Mouse (Mus musculus) limb, embryonic 12.5 days (tissue): Measurements from ENCODE around the gene Bhlhe41. TPM values are rescaled to one million over a fixed set of nuclear protein-coding genes. Genes with fewer than 3 reads are reported as not detected.

ENCODE experiments used
- ATAC-seq: fragments of 200-750 bp; cut with Nextera tagmentation; 2 replicates; pipeline ENCODE4 v1.8.0; 2017; ENCODE audit warnings: low read depth, moderate TSS enrichment; ENCODE audit not compliant: insufficient number of reproducible peaks, insufficient read depth, low FRiP score, low TSS enrichment
- H3K27ac ChIP-seq: fragments of 300-500 bp; sonication (generic); 2 replicates; pipeline ENCODE4 v1.5.1; 2016; ENCODE audit warnings: mild to moderate bottlenecking, moderate library complexity
- H3K27me3 ChIP-seq: fragments of 300-500 bp; sonication (generic); 2 replicates; pipeline ENCODE4 v1.6.1; 2016; ENCODE audit warnings: mild to moderate bottlenecking, moderate library complexity
- H3K36me3 ChIP-seq: fragments of 300-500 bp; sonication (generic); 2 replicates; pipeline ENCODE4 v1.6.1; 2016; ENCODE audit warnings: mild to moderate bottlenecking, moderate library complexity
- H3K4me1 ChIP-seq: fragments of 300-500 bp; sonication (generic); replicated peaks from 2 replicates; pipeline ENCODE4 v1.6.1; 2016
- H3K4me2 ChIP-seq: fragments of 300-500 bp; sonication (generic); 2 replicates; pipeline ENCODE4 v1.6.1; 2016; ENCODE audit warnings: mild to moderate bottlenecking, moderate library complexity
- H3K4me3 ChIP-seq: fragments of 300-500 bp; sonication (generic); replicated peaks from 2 replicates; pipeline ENCODE4 v1.5.1; 2016; ENCODE audit warnings: mild to moderate bottlenecking
- H3K9ac ChIP-seq: fragments of 300-500 bp; sonication (generic); replicated peaks from 2 replicates; pipeline ENCODE4 v1.6.1; 2016; ENCODE audit warnings: mild to moderate bottlenecking, moderate library complexity
- H3K9me3 ChIP-seq: fragments of 300-500 bp; sonication (generic); 2 replicates; pipeline ENCODE4 v1.6.1; 2016; ENCODE audit warnings: mild to moderate bottlenecking, moderate library complexity
- WGBS: fragments of 180-500 bp; shearing (Covaris S2); methylation state at CpG from one replicate; pipeline ENCODE4 v1.1.7; 2016; 5-methylcytosine and 5-hydroxymethylcytosine counted together
- polyA plus RNA-seq: library from polyadenylated mRNA; unstranded; fragments of >200 nt; fragmentation: Nextera tagmentation; extraction: Ambion mirVana; gene quantifications from 2 replicates; pipeline ENCODE4 v1.2.1, GENCODE M21; 2016

Bhlhe41 gene
- polyA plus RNA-seq, 1 experiment from 2014 or later, result 0.98 TPM

GRCm38 (mm10) chr6:145811174-145811573 is 54.2 kb downstream of the Bhlhe41 start:
- H3K9me3 ChIP-seq, result no peaks in the 10 kb centered on the region
- no peak overlapping the region for H3K27ac ChIP-seq
- WGBS, result 81% methylated on average over 1 of the region's 1 CpGs
- no peak for ATAC-seq
- peaks cover 60% of the 10 kb centered on the region for H3K36me3 ChIP-seq
- H3K27me3 ChIP-seq, result no peaks in the 10 kb centered on the region
- H3K9ac ChIP-seq, result no peak overlapping the region
- peaks cover 3% of the 10 kb centered on the region; the same call in 1 of the 2 replicates for H3K4me1 ChIP-seq
- H3K4me3 ChIP-seq, result no peak overlapping the region
- no peak overlapping the region for H3K4me2 ChIP-seq

- Histone ChIP-seq H3K36me3 (peaks cover 48% of the 10 kb centered on the region), H3K27ac (no peak overlapping the region), H3K4me1 (no peaks in the 10 kb centered on the region; the same call in 1 of the 2 replicates), H3K9me3 (no peaks in the 10 kb centered on the region), H3K9ac (no peak overlapping the region), H3K27me3 (no peaks in the 10 kb centered on the region), H3K4me2 (no peak overlapping the region), H3K4me3 (no peak overlapping the region)
- WGBS, result 87% methylated on average over 6 of the region's 6 CpGs
- no peak for ATAC-seq
These were observed 55.3 kb downstream of the Bhlhe41 start for GRCm38 (mm10) chr6:145810015-145810414.

- H3K4me1 ChIP-seq, result no peaks in the 10 kb centered on the region
- ATAC-seq, result no peak
- H3K36me3 ChIP-seq, result peaks cover 45% of the 10 kb centered on the region
- no peaks in the 10 kb centered on the region for H3K9me3 ChIP-seq
- H3K27me3 ChIP-seq, result no peaks in the 10 kb centered on the region
- no peak overlapping the region for H3K4me2 ChIP-seq
- H3K4me3 ChIP-seq, result no peak overlapping the region
- H3K27ac ChIP-seq, result no peak overlapping the region
- 83% methylated on average over 7 of the region's 7 CpGs for WGBS
- no peak overlapping the region for H3K9ac ChIP-seq
These were observed 55.8 kb downstream of the Bhlhe41 start for GRCm38 (mm10) chr6:145809566-145809965.

Other genes starting within 250 kb of the Bhlhe41 start
- not detected in 2 replicates for gene Tuba3b, start 249.8 kb downstream of the Bhlhe41 start, polyA plus RNA-seq
- gene Rassf8, start 118.8 kb downstream of the Bhlhe41 start, polyA plus RNA-seq, result 9.2 and 13.7 TPM in 2 replicates
- 10.3 and 10.7 TPM in 2 replicates for gene Sspn, start 66.1 kb upstream of the Bhlhe41 start, polyA plus RNA-seq